Mouse (Mus musculus): ENCODE data around the gene Fgfr2.

The Fgfr2 gene

GRCm38 (mm10) chr7:131812116-131812515 lies 1311.0 kb downstream of the Fgfr2 start:
- DNase-seq (ENCODE audit: low spot score): no peak

GRCm38 (mm10) chr7:131810916-131811315 lies 1312.2 kb downstream of the Fgfr2 start:
- DNase-seq (ENCODE audit: low spot score): no peak

- no peak for DNase-seq (ENCODE audit: low spot score)
Measured at GRCm38 (mm10) chr7:131809584-131810181, 1313.5 kb downstream of the Fgfr2 start.

- DNase-seq (ENCODE audit: low spot score): no peak
Measured at GRCm38 (mm10) chr7:131807257-131807656, 1315.9 kb downstream of the Fgfr2 start.

- DNase-seq (ENCODE audit: low spot score): no peak
Measured at GRCm38 (mm10) chr7:131805525-131806202, 1317.5 kb downstream of the Fgfr2 start.

- DNase-seq (ENCODE audit: low spot score): no peak
Measured at GRCm38 (mm10) chr7:131800416-131801045, 1322.6 kb downstream of the Fgfr2 start.

- no peak for DNase-seq (ENCODE audit: low spot score)
Measured at GRCm38 (mm10) chr7:131797161-131797560, 1326.0 kb downstream of the Fgfr2 start.

- no peak for DNase-seq (ENCODE audit: low spot score)
Measured at GRCm38 (mm10) chr7:131788595-131789206, 1334.4 kb downstream of the Fgfr2 start.

- no peak for DNase-seq (ENCODE audit: low spot score)
Measured at GRCm38 (mm10) chr7:131785721-131786120, 1337.4 kb downstream of the Fgfr2 start.

- DNase-seq (ENCODE audit: low spot score): no peak
Measured at GRCm38 (mm10) chr7:131778271-131778985, 1344.7 kb downstream of the Fgfr2 start.

- DNase-seq (ENCODE audit: low spot score): no peak
Measured at GRCm38 (mm10) chr7:131777461-131778270, 1345.5 kb downstream of the Fgfr2 start.

GRCm38 (mm10) chr7:131776191-131776752 lies 1346.9 kb downstream of the Fgfr2 start:
- DNase-seq (ENCODE audit: low spot score): peak; percentile 31

GRCm38 (mm10) chr7:131757922-131758321 lies 1365.2 kb downstream of the Fgfr2 start:
- DNase-seq (ENCODE audit: low spot score): no peak

GRCm38 (mm10) chr7:131747152-131748010 lies 1375.8 kb downstream of the Fgfr2 start:
- no peak for DNase-seq (ENCODE audit: low spot score)

- DNase-seq (ENCODE audit: low spot score): peak; percentile 16
Measured at GRCm38 (mm10) chr7:131746752-131747151, 1376.4 kb downstream of the Fgfr2 start.

GRCm38 (mm10) chr7:131743193-131743592 lies 1380.0 kb downstream of the Fgfr2 start:
- DNase-seq (ENCODE audit: low spot score): no peak

- no peak for DNase-seq (ENCODE audit: low spot score)
Measured at GRCm38 (mm10) chr7:131722783-131723575, 1400.2 kb downstream of the Fgfr2 start.

GRCm38 (mm10) chr7:131722316-131722715 lies 1400.8 kb downstream of the Fgfr2 start:
- DNase-seq (ENCODE audit: low spot score): no peak

- DNase-seq (ENCODE audit: low spot score): no peak
Measured at GRCm38 (mm10) chr7:131718280-131718679, 1404.9 kb downstream of the Fgfr2 start.

Measured in layer of hippocampus, adult 11-12 months (tissue).